Mouse (Mus musculus) midbrain, postnatal 0 days (tissue): ENCODE results near the gene Spata45. TPM values are rescaled to one million over a fixed set of nuclear protein-coding genes. Genes with fewer than 3 reads are reported as not detected.

ENCODE experiments used
- ATAC-seq: fragments of 200-750 bp; cut with Nextera tagmentation; 2 replicates; pipeline ENCODE4 v1.8.0; 2017; ENCODE audit warnings: moderate number of reproducible peaks, mild to moderate bottlenecking, moderate TSS enrichment, moderate library complexity; ENCODE audit not compliant: low FRiP score
- DNase-seq: peaks from one replicate; pipeline ENCODE4 v3.0.0-alpha.2; 2015; ENCODE audit warnings: low spot score
- H3K27ac ChIP-seq: fragments of 300-500 bp; sonication (generic); 2 replicates; pipeline ENCODE4 v1.5.1; 2014; ENCODE audit warnings: low read depth, mild to moderate bottlenecking, low read length, mixed read lengths
- H3K27me3 ChIP-seq: fragments of 300-500 bp; sonication (generic); 2 replicates; pipeline ENCODE4 v1.6.1; 2014; ENCODE audit warnings: low read length, control low read depth, mixed read lengths; ENCODE audit not compliant: insufficient read depth
- H3K36me3 ChIP-seq: fragments of 300-500 bp; sonication (generic); 2 replicates; pipeline ENCODE4 v1.6.1; 2014; ENCODE audit warnings: low read length, control low read depth, mixed read lengths; ENCODE audit not compliant: insufficient read depth
- H3K4me1 ChIP-seq: fragments of 300-500 bp; sonication (generic); 2 replicates; pipeline ENCODE4 v1.6.1; 2014; ENCODE audit warnings: mild to moderate bottlenecking, control low read depth, antibody characterized with exemption, low read length, mixed read lengths; ENCODE audit not compliant: insufficient read depth
- H3K4me2 ChIP-seq: fragments of 300-500 bp; sonication (generic); 2 replicates; pipeline ENCODE4 v1.6.1; 2014; ENCODE audit warnings: low read depth, mild to moderate bottlenecking, low read length, mixed read lengths; ENCODE audit not compliant: poor library complexity, severe bottlenecking
- H3K4me3 ChIP-seq: fragments of 300-500 bp; sonication (generic); 2 replicates; pipeline ENCODE4 v1.5.1; 2014; ENCODE audit warnings: low read depth, mild to moderate bottlenecking, low read length, moderate library complexity
- H3K9ac ChIP-seq: fragments of 300-500 bp; sonication (generic); replicated peaks from 2 replicates; pipeline ENCODE4 v1.6.1; 2014; ENCODE audit warnings: mild to moderate bottlenecking, low read length, moderate library complexity, mixed read lengths; ENCODE audit not compliant: poor library complexity, severe bottlenecking
- H3K9me3 ChIP-seq: fragments of 300-500 bp; sonication (generic); 2 replicates; pipeline ENCODE4 v1.6.1; 2016; ENCODE audit warnings: low read length, control low read depth
- CTCF ChIP-seq: IDR thresholded peaks from 2 replicates; pipeline ENCODE4 v1.5.1; 2016; ENCODE audit warnings: antibody characterized with exemption, mild to moderate bottlenecking
- WGBS: fragments of 180-500 bp; shearing (Covaris S2); extraction: QIAGEN DNeasy Blood & Tissue Kit; methylation state at CpG from one replicate; pipeline ENCODE4 v1.1.7; 2014; 5-methylcytosine and 5-hydroxymethylcytosine counted together
- polyA plus RNA-seq: library from polyadenylated mRNA; unstranded; fragments of >200 nt; fragmentation: Nextera tagmentation; extraction: Ambion mirVana; gene quantifications from 2 replicates; pipeline ENCODE4 v1.2.1, GENCODE M21; 2015
- total RNA-seq: library from RNA; depleted of rRNA; stranded (reverse); fragments of >200 nt; gene quantifications from 2 replicates; pipeline ENCODE4 v1.2.3, GENCODE M21; 2014; rRNA removed

The Spata45 gene
- total and polyA plus RNA-seq, 2 experiments from 2014 or later, result not detected

DNA sequence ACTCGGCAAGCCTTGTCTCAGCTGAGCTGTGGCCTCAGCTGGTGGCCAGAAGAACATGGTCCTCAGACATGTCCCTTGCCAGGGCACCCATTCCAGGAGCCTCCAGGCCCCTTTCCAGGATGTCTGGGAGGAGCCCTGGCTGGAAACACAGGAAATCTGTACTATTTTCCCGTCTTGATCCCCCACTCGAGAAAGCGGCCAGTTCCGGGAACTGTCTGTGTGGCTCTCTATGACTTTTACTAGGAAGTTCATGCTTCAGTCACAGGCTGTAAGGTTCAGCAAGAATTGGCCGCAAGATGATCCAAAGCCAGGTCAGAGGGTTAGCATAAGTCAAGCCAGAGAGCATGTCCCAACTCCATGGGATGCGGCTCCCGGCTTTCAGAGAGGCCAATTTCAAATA lies 55.6 kb downstream of the Spata45 start:
- no peak overlapping the region for H3K27ac ChIP-seq
- WGBS, result 78% methylated on average over 8 of the region's 8 CpGs
- H3K9ac ChIP-seq, result no peak overlapping the region
- peaks cover 2% of the 10 kb centered on the region; the same call in 1 of the 2 replicates for H3K27me3 ChIP-seq
- no peaks in the 10 kb centered on the region for H3K4me1 ChIP-seq
- no peak overlapping the region for H3K4me3 ChIP-seq
- no peaks in the 10 kb centered on the region for H3K9me3 ChIP-seq
- no peak overlapping the region for H3K4me2 ChIP-seq
- ATAC-seq (no peak), DNase-seq (no peak)
- TF ChIP-seq CTCF, result no peak
- H3K36me3 ChIP-seq, result no peaks in the 10 kb centered on the region

Other genes with a start within 250 kb of the Spata45 start
- 44.7 and 47.9 TPM in 2 replicates for gene Rps6kc1, start 124.9 kb upstream of the Spata45 start, total RNA-seq
- gene Rps6kc1, start 124.9 kb upstream of the Spata45 start, polyA plus RNA-seq, result 26.9 and 28.6 TPM in 2 replicates
- 31.4 and 40.1 TPM in 2 replicates for gene Angel2, start 111.5 kb upstream of the Spata45 start, total RNA-seq
- 40.4 and 41.6 TPM in 2 replicates for gene Angel2, start 111.5 kb upstream of the Spata45 start, polyA plus RNA-seq
- gene Vash2, start 57.3 kb upstream of the Spata45 start, total RNA-seq, result 46.1 and 51.2 TPM in 2 replicates
- gene Vash2, start 57.3 kb upstream of the Spata45 start, polyA plus RNA-seq, result 48.8 and 49.5 TPM in 2 replicates
- gene Flvcr1, start 10.5 kb upstream of the Spata45 start, total RNA-seq, result 32.3 and 36.9 TPM in 2 replicates
- 8.2 and 9.2 TPM in 2 replicates for gene Flvcr1, start 10.5 kb upstream of the Spata45 start, polyA plus RNA-seq
- 21.5 and 39.0 TPM in 2 replicates for gene Tatdn3, start 26.3 kb downstream of the Spata45 start, total RNA-seq
- gene Tatdn3, start 26.3 kb downstream of the Spata45 start, polyA plus RNA-seq, result 12.8 and 14.7 TPM in 2 replicates
- 1.6 and 1.9 TPM in 2 replicates for gene Nsl1, start 26.4 kb downstream of the Spata45 start, total RNA-seq
- 1.8 and 1.9 TPM in 2 replicates for gene Nsl1, start 26.4 kb downstream of the Spata45 start, polyA plus RNA-seq
- gene Batf3, start 61.2 kb downstream of the Spata45 start, total RNA-seq, result 1.3 and 4.9 TPM in 2 replicates
- gene Batf3, start 61.2 kb downstream of the Spata45 start, polyA plus RNA-seq, result 1.3 and 1.6 TPM in 2 replicates
- not detected in 2 replicates for gene Fam71a, start 128.2 kb downstream of the Spata45 start, total RNA-seq
- not detected in 2 replicates for gene Fam71a, start 128.2 kb downstream of the Spata45 start, polyA plus RNA-seq
- 0.80 and 3.5 TPM in 2 replicates for gene Atf3, start 181.4 kb downstream of the Spata45 start, total RNA-seq
- gene Atf3, start 181.4 kb downstream of the Spata45 start, polyA plus RNA-seq, result 1.2 and 1.3 TPM in 2 replicates